In genomic region chrX:103274325-103274724, GRCm38 (mm10) we compare ENCODE assay signal across 9 mouse cellular contexts. TPM values are rescaled to one million over a fixed set of nuclear protein-coding genes. Genes with fewer than 3 reads are reported as not detected.
A peak's percentile ranks its signal among the peaks of the same experiment; 100 is the strongest.
DNase-seq lines count a peak whose midpoint lies in the region; ATAC-seq lines count a peak whose summit lies in the region.
"Had no signal": no experiment of that assay in that cellular context is flagged by ENCODE, and none has a peak within 500 bp of the region (broad histone marks: within the 10 kb centered on the region; RNA-seq: fewer than 3 reads in every experiment).

No protein-coding gene starts in this region.

- H3K27me3 ChIP-seq in hindbrain, embryonic 11.5 days (ENCODE audit: control insufficient read depth, insufficient read depth, low read length): peaks cover 3% of the 10 kb centered on the region; the same call in 1 of the 2 replicates
- H3K27me3 ChIP-seq in hindbrain, embryonic 10.5 days (ENCODE audit: insufficient read depth, poor library complexity, severe bottlenecking): peaks cover 40% of the 10 kb centered on the region
- H3K27me3 ChIP-seq in hindbrain, embryonic 14.5 days (ENCODE audit: control insufficient read depth, insufficient read depth, low read length): peaks cover 15% of the 10 kb centered on the region
- H3K27me3 ChIP-seq: limb, embryonic 15.5 days had no signal

- H3K9ac ChIP-seq in hindbrain, embryonic 11.5 days (ENCODE audit: low read depth, low read length): no peak overlapping the region
- H3K9ac ChIP-seq in hindbrain, embryonic 14.5 days: no peak overlapping the region
- H3K9ac ChIP-seq: limb, embryonic 15.5 days had no signal

- 81% methylated on average over 4 of the region's 5 CpGs for WGBS in hindbrain, embryonic 11.5 days
- WGBS in hindbrain, embryonic 10.5 days: 91% methylated on average over 4 of the region's 5 CpGs
- WGBS in hindbrain, embryonic 14.5 days: 82% methylated on average over 4 of the region's 5 CpGs

- DNase-seq in hindbrain, embryonic 11.5 days (ENCODE audit: low spot score): peak; percentile 24
- no peak for DNase-seq in hindbrain, embryonic 10.5 days (ENCODE audit: low spot score)
- peak; percentile 24 for DNase-seq in right cerebral cortex, postnatal 14 days
- no peak for DNase-seq in right cerebral cortex, adult 18-20 months
- peak; percentile 26 for DNase-seq in retina, adult 2 months (ENCODE audit: low read depth, low spot score)
- DNase-seq in hindbrain, embryonic 14.5 days (ENCODE audit: low spot score): no peak
- no peak for DNase-seq in left cerebral cortex, adult 9 months (ENCODE audit: low spot score in 2 of 2)

- no peaks in the 10 kb centered on the region for H3K4me1 ChIP-seq in hindbrain, embryonic 11.5 days (replicated peaks; ENCODE audit: control insufficient read depth, insufficient read depth, low read length)
- no peaks in the 10 kb centered on the region for H3K4me1 ChIP-seq in hindbrain, embryonic 10.5 days (replicated peaks)
- H3K4me1 ChIP-seq in hindbrain, embryonic 14.5 days (replicated peaks; ENCODE audit: control insufficient read depth, insufficient read depth, low read length): no peaks in the 10 kb centered on the region
- H3K4me1 ChIP-seq: limb, embryonic 15.5 days had no signal

- H3K9me3 ChIP-seq in hindbrain, embryonic 11.5 days (ENCODE audit: control insufficient read depth, low read length): no peaks in the 10 kb centered on the region
- no peaks in the 10 kb centered on the region for H3K9me3 ChIP-seq in hindbrain, embryonic 10.5 days
- H3K9me3 ChIP-seq in hindbrain, embryonic 14.5 days (ENCODE audit: control insufficient read depth, low read length): no peaks in the 10 kb centered on the region
- H3K9me3 ChIP-seq: limb, embryonic 15.5 days had no signal

- H3K36me3 ChIP-seq in hindbrain, embryonic 11.5 days (ENCODE audit: control insufficient read depth, insufficient read depth, low read length): no peaks in the 10 kb centered on the region
- no peaks in the 10 kb centered on the region for H3K36me3 ChIP-seq in hindbrain, embryonic 10.5 days
- H3K36me3 ChIP-seq in hindbrain, embryonic 14.5 days (replicated peaks; ENCODE audit: control insufficient read depth, insufficient read depth): no peaks in the 10 kb centered on the region
- H3K36me3 ChIP-seq: limb, embryonic 15.5 days had no signal

- no peak overlapping the region for H3K4me2 ChIP-seq in hindbrain, embryonic 11.5 days (replicated peaks; ENCODE audit: low read depth, low read length)
- no peak overlapping the region for H3K4me2 ChIP-seq in hindbrain, embryonic 14.5 days (replicated peaks)
- H3K4me2 ChIP-seq: limb, embryonic 15.5 days had no signal

- H3K4me3 ChIP-seq in hindbrain, embryonic 11.5 days (ENCODE audit: low read depth, low read length): no peak overlapping the region
- H3K4me3 ChIP-seq in hindbrain, embryonic 10.5 days: no peak overlapping the region
- H3K4me3 ChIP-seq in hindbrain, embryonic 14.5 days (replicated peaks; ENCODE audit: low read length): no peak overlapping the region
- H3K4me3 ChIP-seq: limb, embryonic 15.5 days had no signal

- no peak overlapping the region for H3K27ac ChIP-seq in hindbrain, embryonic 11.5 days (ENCODE audit: low read depth, low read length)
- H3K27ac ChIP-seq in hindbrain, embryonic 10.5 days: no peak overlapping the region
- no peak overlapping the region for H3K27ac ChIP-seq in hindbrain, embryonic 14.5 days
- H3K27ac ChIP-seq: limb, embryonic 15.5 days had no signal

- no peak for ATAC-seq in hindbrain, embryonic 11.5 days (ENCODE audit: low FRiP score)
- peak; percentile 36 for ATAC-seq in activated CD4-positive, CD25-positive, alpha-beta regulatory T cell, adult 4 months
- no peak for ATAC-seq in hindbrain, embryonic 14.5 days (ENCODE audit: low FRiP score)

RNA-seq across cellular contexts. Expression of gene Cdx4, which starts 46.9 kb away (rescaled TPM):
- polyA plus RNA-seq in hindbrain, embryonic 11.5 days (2014; fragmentation: Nextera tagmentation; extraction: Ambion mirVana): not detected in 2 replicates
- not detected in 2 replicates for polyA plus RNA-seq in hindbrain, embryonic 10.5 days (2016; fragmentation: Nextera tagmentation; extraction: Ambion mirVana)
- polyA plus RNA-seq in activated CD4-positive, CD25-positive, alpha-beta regulatory T cell, adult 4 months (2017; shearing (Covaris generic)): not detected
- not detected in 2 replicates for polyA plus RNA-seq in hindbrain, embryonic 14.5 days (2014; fragmentation: Nextera tagmentation; extraction: Ambion mirVana)
- polyA plus RNA-seq: limb, embryonic 15.5 days had no signal

Comparison
In these comparisons a context has a peak if more than half of its experiments do, and no peak if none do; other contexts are left out.
1. DNase-seq: peak in hindbrain, embryonic 11.5 days (single experiment), right cerebral cortex, postnatal 14 days (single experiment) and retina, adult 2 months (single experiment); none in hindbrain, embryonic 10.5 days (single experiment), right cerebral cortex, adult 18-20 months (single experiment), hindbrain, embryonic 14.5 days (single experiment) and left cerebral cortex, adult 9 months (0 of 2).